Mouse (Mus musculus): ENCODE measurements at regions not wholly inside any gene's neighbourhood (a gene's known extent, or its start where the extent isn't known, plus 50 kb on each side); places are given as distances from the start of the nearest gene placed in this dataset.

- 22% methylated on average over 11 of the region's 11 CpGs for WGBS
- ATAC-seq (ENCODE audit: low FRiP score): peak; percentile 77; the same call in 1 of the 2 replicates
- Histone ChIP-seq H3K27ac (ENCODE audit: low read depth, low read length) (peak overlapping the region; percentile 73), H3K9ac (replicated peaks; ENCODE audit: low read length, poor library complexity, severe bottlenecking) (no peak overlapping the region), H3K4me3 (ENCODE audit: low read depth, low read length) (no peak overlapping the region), H3K9me3 (ENCODE audit: low read length) (no peaks in the 10 kb centered on the region), H3K4me1 (ENCODE audit: insufficient read depth, low read length) (peaks cover 6% of the 10 kb centered on the region), H3K4me2 (ENCODE audit: low read depth, low read length, poor library complexity, severe bottlenecking) (no peak overlapping the region), H3K36me3 (ENCODE audit: insufficient read depth, low read length) (no peaks in the 10 kb centered on the region), H3K27me3 (ENCODE audit: insufficient read depth, low read length) (no peaks in the 10 kb centered on the region)
- TF ChIP-seq CTCF (IDR thresholded peaks at IDR 0.05): no peak
- peak; percentile 81 for DNase-seq (ENCODE audit: low spot score)
Measured at GRCm38 (mm10) chr9:30533780-30534343, 107.0 kb downstream of the Snx19 start.

GRCm38 (mm10) chr9:30533091-30533779 lies 106.3 kb downstream of the Snx19 start:
- no peak for DNase-seq (ENCODE audit: low spot score)
- Histone ChIP-seq H3K9me3 (ENCODE audit: low read length) (no peaks in the 10 kb centered on the region), H3K4me3 (ENCODE audit: low read depth, low read length) (no peak overlapping the region), H3K9ac (replicated peaks; ENCODE audit: low read length, poor library complexity, severe bottlenecking) (no peak overlapping the region), H3K27me3 (ENCODE audit: insufficient read depth, low read length) (no peaks in the 10 kb centered on the region), H3K36me3 (ENCODE audit: insufficient read depth, low read length) (no peaks in the 10 kb centered on the region), H3K4me2 (ENCODE audit: low read depth, low read length, poor library complexity, severe bottlenecking) (no peak overlapping the region), H3K27ac (ENCODE audit: low read depth, low read length) (peak overlapping the region; percentile 73), H3K4me1 (ENCODE audit: insufficient read depth, low read length) (peaks cover 6% of the 10 kb centered on the region)
- no peak for TF ChIP-seq CTCF (IDR thresholded peaks at IDR 0.05)
- 70% methylated on average over 9 of the region's 9 CpGs for WGBS
- no peak for ATAC-seq (ENCODE audit: low FRiP score)

- DNase-seq (ENCODE audit: low spot score) (no peak), ATAC-seq (ENCODE audit: low FRiP score) (no peak)
- WGBS: 80% methylated on average over 5 of the region's 5 CpGs
- Histone ChIP-seq H3K27me3 (ENCODE audit: insufficient read depth, low read length) (no peaks in the 10 kb centered on the region), H3K36me3 (ENCODE audit: insufficient read depth, low read length) (no peaks in the 10 kb centered on the region), H3K4me1 (ENCODE audit: insufficient read depth, low read length) (peaks cover 10% of the 10 kb centered on the region; the same call in 1 of the 2 replicates), H3K4me2 (ENCODE audit: low read depth, low read length, poor library complexity, severe bottlenecking) (no peak overlapping the region), H3K9ac (replicated peaks; ENCODE audit: low read length, poor library complexity, severe bottlenecking) (no peak overlapping the region), H3K27ac (ENCODE audit: low read depth, low read length) (no peak overlapping the region), H3K4me3 (ENCODE audit: low read depth, low read length) (no peak overlapping the region), H3K9me3 (ENCODE audit: low read length) (no peaks in the 10 kb centered on the region)
- TF ChIP-seq CTCF (IDR thresholded peaks at IDR 0.05): no peak
Measured at GRCm38 (mm10) chr9:30525086-30525485, 98.2 kb downstream of the Snx19 start.

GRCm38 (mm10) chr9:30524401-30525066 lies 97.6 kb downstream of the Snx19 start:
- Histone ChIP-seq H3K9me3 (ENCODE audit: low read length) (no peaks in the 10 kb centered on the region), H3K4me2 (ENCODE audit: low read depth, low read length, poor library complexity, severe bottlenecking) (no peak overlapping the region), H3K4me1 (ENCODE audit: insufficient read depth, low read length) (peaks cover 10% of the 10 kb centered on the region; the same call in 1 of the 2 replicates), H3K27ac (ENCODE audit: low read depth, low read length) (no peak overlapping the region), H3K27me3 (ENCODE audit: insufficient read depth, low read length) (no peaks in the 10 kb centered on the region), H3K4me3 (ENCODE audit: low read depth, low read length) (no peak overlapping the region), H3K9ac (replicated peaks; ENCODE audit: low read length, poor library complexity, severe bottlenecking) (no peak overlapping the region), H3K36me3 (ENCODE audit: insufficient read depth, low read length) (no peaks in the 10 kb centered on the region)
- TF ChIP-seq CTCF (IDR thresholded peaks at IDR 0.05): no peak
- no peak for ATAC-seq (ENCODE audit: low FRiP score)
- no peak for DNase-seq (ENCODE audit: low spot score)
- WGBS: 89% methylated on average over 6 of the region's 6 CpGs

- Histone ChIP-seq H3K4me2 (ENCODE audit: low read depth, low read length, poor library complexity, severe bottlenecking) (no peak overlapping the region), H3K4me1 (ENCODE audit: insufficient read depth, low read length) (peaks cover 10% of the 10 kb centered on the region; the same call in 1 of the 2 replicates), H3K4me3 (ENCODE audit: low read depth, low read length) (no peak overlapping the region), H3K9me3 (ENCODE audit: low read length) (no peaks in the 10 kb centered on the region), H3K27me3 (ENCODE audit: insufficient read depth, low read length) (no peaks in the 10 kb centered on the region), H3K36me3 (ENCODE audit: insufficient read depth, low read length) (no peaks in the 10 kb centered on the region), H3K27ac (ENCODE audit: low read depth, low read length) (no peak overlapping the region), H3K9ac (replicated peaks; ENCODE audit: low read length, poor library complexity, severe bottlenecking) (no peak overlapping the region)
- TF ChIP-seq CTCF (IDR thresholded peaks at IDR 0.05): no peak
- ATAC-seq (ENCODE audit: low FRiP score) (no peak), DNase-seq (ENCODE audit: low spot score) (no peak)
- 86% methylated on average over 2 of the region's 2 CpGs for WGBS
Measured at GRCm38 (mm10) chr9:30523852-30524251, 96.9 kb downstream of the Snx19 start.
